Mouse (Mus musculus) spleen, postnatal 4 days (tissue): ENCODE results near the gene Mmd2.
A peak's percentile ranks its signal among the peaks of the same experiment; 100 is the strongest.

ENCODE experiments used
- DNase-seq, 2 experiments: peaks; one replicate each; pipeline ENCODE4 v3.0.0; 2022; ENCODE audit warnings: low spot score in 2 of 2

The Mmd2 gene

DNA sequence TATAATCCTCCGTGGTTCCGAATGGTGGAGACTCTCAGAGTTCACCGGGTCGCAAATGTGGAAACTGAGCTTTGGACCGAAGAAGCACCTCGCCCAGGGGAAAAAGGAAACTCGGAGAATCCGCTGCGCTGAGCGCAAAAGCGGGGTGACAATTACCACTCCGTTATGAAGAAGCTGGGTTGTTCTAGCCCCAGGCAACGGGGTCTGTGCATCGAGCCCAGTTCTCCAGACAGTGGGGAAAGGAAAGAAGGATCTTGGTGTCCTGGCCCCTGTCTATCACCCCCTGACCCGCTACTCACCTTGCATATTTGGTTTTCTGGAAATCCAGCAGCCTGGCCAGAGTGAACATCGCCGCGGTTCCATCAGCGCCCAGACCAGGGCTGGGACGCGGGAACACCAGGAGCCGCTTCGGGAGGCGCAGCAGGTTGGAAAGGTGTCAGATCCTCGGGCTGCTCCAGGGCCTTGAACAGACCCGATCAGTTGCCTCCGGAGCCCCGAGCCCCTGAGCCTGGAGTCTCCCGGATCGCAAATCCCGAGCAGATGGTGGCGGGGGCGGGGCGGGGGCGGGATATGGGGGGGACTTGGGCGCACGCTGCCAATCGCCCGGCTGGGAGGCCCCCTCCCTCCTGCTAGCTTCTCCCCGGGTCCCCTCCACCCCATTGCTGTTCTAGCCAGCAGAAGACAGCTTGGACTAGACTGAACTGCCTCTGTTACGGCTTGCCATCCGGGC lies at the start of gene Mmd2:
Gene Mmd2, minus strand, starts transcription at position 542 of the 730 bp plus-strand sequence.
- no peak for DNase-seq

DNA sequence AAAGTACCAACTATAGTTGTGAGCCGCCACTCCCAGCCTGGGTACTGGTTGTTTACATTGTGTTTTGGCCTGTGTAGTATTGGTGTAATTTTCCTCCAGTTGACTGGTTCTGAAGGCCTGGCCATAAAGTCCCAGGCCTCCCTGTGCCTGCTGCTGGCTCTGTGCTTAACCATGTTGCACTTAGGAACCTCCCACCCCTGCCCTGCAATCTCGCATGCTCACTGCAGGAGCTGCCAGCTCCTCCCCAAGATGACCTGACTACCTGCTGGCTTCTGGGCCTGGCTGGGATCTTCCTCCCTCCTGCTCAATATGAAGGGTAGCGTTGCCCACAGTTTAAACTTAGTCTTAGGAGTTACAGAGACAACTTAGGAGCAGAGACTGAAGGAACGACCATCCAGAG lies 43.7 kb upstream of the Mmd2 start:
- no peak for DNase-seq

DNA sequence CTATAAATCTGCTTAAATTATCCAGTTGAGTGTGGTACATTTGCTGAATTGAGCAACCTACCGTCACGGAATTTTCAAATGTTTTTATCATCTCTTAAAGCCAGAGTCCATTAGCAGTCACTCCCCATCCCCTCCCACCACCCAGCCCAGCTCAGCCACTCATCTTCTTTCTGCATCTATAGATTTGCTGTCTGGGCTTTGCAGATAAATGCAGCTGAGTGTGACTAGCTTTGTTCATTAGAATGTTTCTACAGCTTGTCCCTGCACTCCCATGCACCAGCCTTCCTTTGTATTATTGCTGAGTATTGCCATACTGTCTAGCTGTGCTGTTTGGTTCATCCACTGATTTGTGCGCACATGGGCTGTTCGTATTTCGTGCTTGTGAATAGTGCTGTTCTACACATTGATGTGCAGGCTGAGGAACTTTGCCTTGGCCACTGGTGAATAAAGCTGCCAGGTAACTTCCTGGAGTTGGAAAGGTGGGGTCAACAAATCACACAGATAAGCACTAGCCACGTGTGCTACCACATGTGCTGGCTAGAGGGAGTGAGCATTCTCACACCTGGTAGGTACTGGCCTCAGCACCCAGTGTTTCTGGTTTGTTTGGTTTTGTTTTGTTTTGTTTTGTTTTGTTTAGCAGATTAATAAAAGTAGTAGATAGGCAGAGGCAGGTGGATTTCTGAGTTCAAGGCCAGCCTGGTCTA lies 42.3 kb upstream of the Mmd2 start:
- peak in 1 of 2 experiments; percentile 51 for DNase-seq

DNA sequence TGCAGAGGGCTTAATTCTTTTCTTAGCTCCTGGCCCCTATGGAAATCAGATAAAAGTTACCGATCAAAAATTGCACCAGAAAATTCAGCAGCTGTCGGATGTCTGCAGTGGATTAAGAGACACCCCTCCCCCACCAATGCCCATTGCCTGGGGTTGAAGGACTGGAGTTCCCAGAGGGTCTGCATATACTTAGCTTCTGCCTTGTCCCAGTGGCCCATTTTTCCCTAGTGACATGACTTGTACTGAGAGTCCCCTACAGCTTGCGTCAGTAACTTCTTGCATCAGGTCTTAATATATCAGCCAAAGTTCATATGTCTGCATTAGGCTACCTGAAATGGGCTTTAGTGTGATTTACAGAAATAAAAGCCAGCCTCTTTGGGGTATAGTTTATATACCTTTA lies 41.8 kb upstream of the Mmd2 start:
- DNase-seq, result no peak

DNA sequence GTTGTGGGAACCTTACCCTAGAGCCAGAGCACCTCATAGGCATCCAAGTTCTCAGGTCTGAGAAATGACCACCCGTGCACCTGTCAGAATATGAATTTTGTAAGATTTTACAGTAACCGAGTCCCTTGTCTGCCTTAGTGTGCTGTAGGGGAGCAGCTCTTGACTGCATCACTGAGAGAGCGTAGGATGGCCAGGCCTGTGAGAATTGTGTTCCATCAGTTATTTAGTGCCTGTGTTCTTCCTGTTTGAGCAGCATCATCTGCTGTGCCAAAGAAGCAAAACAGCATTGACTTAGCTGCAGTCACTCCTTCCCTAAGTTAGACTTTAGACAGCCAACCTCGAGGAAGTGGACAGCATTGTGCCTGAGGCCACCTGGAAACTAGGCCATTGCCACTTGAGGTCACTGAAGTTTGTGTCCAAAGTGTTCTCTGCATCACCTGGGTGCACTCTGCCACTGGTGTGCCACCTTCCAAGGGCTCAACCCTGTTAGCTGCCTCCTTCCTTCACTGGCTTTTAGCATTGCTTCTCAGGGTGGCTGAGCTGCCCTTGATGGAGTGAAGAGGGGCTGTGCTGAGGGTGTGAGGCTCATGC lies 41.0 kb upstream of the Mmd2 start:
- no peak for DNase-seq

DNA sequence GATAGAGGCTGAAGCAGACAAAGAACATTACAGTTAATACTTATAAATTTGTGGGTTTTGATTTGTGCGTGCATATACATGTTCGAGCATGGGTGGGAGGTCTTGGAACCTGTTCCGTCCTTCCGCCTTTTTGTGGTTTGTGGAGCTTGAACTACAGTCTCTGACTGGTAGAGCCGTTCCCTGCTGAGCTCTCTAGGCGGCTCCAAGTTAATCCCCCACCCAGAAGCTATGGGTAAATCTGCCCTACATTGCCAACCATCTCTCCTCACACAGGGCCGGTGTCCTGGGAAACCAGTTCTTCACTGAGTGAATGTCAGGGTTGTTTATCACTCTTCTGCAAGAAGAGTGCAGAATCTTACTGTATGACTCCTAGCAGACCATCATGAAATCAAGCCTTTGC lies 39.6 kb upstream of the Mmd2 start:
- no peak for DNase-seq

DNA sequence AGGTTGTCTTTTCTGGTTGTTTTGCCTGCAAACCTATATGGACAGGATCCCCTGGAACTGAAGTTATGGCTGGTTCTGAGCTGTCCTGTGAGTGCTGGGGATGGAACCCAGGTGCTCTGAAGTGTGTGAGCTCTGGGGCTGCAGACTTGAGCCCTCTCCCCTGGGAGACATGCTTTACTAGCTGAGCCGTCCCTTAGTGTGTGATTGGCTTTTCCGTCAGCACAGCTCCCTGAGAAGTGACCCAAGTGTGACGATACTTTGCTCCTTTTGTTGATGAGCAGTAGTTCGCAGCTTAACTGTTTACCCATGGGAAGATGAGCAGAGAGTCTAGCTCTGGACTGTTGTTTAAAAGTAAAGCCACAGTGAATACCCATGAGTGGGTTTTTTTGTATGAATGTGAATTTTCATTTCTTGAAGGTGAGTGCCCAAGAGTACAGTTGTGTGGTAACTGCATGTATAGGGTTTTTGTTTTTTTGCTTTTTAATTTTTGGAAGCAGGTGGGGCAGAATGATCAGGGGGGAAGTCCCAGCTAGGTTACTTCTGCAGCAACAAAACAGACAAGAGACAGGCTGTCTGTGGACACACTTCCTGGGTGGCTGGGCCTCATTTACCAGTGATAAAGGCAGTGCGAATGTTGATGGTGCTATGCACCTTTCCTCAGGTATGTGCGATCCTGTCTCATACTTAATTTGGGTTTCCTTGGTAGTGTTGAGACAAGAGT lies 32.9 kb upstream of the Mmd2 start:
- no peak for DNase-seq

DNA sequence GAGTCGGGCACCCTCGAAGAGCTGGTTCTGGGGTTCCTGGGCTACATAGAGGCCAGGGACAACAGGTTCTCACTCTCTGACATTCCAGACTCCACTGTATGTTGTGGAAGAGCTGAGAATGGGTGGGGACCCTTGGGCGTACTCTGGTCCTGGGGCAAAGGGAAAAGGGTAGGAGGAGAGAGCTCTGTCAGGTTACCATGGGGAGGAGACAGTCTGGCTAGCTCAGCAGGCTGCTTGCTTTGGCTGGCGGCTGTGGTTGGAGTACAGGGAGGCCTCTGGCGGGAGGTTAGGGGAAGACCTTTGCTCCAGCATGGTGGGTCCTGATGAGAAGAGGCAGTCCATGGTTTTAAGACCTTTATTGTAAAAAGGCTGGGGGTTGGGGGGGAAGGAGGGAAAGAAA lies 31.5 kb upstream of the Mmd2 start:
- DNase-seq, result no peak

DNA sequence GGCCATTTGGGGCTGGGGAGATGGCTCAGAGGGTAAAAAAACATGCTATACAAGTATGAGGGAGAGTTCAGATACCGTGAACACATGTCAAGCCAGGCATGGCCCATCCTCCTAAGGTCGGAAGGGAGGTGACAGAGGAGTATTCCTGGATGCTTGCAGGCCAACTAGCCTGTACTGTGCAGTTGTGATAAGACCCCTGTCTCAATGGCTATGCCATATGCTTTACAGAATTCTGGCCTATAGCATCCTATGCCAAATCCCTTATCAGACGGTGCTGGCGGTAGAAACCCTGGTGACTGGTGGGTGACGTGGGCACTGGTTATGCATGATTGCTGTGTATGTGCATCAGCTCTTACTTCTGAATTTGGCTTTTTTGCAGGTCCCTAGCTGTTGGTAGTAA lies 29.2 kb upstream of the Mmd2 start:
- DNase-seq, result peak in 1 of 2 experiments; percentile 36

DNA sequence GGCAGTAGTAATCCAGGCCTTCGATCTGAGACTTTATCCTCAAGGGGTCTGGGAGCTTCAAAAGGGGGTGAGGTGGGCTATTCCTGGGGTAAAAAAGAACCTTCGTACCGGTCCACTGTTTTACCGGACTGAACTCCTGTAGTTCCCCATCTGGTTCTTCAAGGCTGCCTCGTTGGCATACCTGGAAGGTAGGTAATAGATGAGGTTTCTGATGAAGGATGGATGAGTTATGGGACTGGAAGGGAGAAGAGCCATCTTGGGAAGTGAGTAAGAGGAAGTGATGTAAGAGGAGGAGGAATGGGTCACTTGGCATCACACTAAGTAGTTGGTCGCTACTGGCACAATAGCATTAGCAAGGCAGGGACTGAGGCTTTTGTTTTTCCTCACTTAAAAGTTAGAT lies 21.6 kb upstream of the Mmd2 start:
- no peak for DNase-seq

DNA sequence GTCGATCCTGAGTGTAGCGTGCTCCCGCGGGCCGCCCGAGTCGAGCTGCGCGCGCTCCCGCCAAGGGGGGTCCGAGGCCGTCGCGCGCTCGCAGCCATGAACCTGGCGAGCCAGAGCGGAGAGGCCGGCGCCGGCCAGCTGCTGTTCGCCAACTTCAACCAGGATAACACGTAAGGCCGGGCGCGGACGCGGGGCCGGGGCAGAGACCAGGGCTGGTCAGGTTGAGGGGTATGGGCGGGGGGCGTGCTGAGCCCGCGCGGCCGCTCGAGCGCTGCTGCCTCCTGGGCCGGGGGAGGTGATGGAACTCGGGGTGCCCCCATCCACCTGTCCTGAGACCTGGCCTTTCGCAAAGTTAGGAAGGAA lies 21.0 kb upstream of the Mmd2 start:
- DNase-seq, result no peak

DNA sequence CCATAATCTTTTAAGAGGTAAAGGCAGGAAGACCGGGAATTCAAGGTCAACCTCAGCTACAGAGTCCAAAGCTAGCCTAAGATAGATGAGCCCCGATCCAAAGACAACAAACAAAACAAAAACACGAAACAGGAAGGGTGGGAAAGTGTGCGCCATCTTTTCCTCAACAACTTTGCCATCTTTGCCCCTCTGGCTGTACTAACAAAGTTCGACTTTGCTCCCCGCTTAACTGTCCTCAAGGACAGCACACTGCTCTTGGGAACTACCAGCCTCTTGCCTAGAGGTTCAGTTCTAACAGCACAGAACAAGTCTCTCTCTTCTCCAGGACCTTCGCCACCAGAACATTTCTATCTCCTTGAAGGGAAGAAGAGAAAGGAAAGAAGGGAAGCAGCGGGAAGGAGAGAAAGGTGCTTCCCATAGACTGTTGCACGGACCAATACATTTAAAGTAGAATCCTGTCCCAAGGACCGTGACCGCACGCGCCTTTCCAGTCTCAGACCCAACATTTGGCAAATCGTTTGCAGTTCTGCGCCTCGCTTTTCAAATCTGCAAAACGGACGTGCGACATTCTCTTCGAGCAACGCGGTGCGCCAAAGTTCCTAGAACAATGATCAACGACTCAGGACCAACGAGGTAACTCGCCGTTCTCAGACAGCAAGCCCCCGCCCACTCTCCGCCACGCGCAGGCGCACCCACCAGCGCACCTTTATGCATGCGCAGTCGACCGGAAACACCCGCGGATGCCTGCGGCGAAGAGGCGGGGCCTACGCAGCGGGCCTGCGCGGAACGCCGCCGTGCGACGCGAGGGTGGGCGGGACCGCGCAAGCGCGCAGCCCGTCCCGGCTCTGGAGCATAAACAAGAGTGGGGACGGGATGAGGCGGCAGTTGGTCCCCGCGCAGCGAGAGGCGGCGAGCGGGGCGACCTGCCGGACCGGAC lies 20.4 kb upstream of the Mmd2 start:
- peak; percentile 97 to 98 for DNase-seq

DNA sequence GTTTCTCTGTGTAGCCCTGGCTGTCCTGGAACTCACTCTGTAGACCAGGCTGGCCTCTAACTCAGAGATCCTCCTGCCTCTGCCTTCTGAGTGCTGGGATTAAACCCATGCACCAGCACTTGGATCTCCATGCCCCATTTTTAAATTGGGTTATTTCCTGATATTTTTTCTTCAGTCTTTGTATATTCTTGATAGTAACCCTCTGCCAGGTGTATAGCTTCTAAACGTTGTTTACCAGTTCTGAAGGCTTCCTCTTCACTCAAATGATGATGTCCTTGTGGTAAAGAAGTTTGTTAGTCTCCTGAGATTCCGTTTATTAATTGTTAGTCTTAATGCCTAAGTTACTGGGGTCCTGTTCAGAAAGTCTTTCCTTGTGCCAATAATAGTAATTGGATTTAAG lies 18.8 kb upstream of the Mmd2 start, which contains the start of gene Wipi2:
Gene Wipi2, plus strand, starts transcription at position 301 of the 400 bp plus-strand sequence.
- no peak for DNase-seq

DNA sequence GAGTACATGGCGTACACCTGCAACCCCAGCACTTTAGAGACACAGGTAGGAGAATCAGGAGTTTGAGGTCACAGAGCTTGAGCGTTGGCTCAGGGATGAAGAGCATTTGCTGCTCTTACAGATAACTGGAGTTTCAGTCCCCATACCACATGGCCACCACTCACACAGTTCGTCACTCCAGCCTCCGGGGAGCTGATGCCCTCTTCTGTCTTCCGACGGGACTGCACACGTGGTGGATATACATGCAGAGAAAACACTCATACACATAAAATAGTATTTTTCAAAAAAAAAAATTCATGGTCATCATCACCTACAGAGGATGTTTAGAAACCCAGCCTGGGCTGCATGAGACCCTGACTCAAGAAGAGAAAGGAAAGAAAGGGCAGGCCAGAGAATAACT lies 14.5 kb upstream of the Mmd2 start:
- DNase-seq, result no peak

DNA sequence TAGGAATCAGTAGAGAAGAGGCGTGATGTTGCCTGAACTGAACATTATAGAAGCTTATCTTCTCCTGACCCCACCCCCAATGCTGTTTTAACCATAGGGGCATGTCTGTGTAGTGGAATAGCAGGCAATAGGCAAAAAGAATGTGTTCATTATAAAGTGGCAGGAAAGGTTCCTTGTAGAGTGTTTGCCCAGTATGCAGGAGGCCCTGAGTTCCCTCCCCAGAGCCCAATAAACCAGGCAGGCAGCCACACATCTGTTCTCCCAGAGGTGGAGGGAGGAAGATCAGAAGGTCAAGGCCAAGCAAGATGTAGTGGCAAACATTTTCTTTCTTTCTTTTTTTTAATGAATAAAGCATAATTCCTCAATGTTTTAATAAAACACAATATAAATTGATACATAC lies 13.5 kb upstream of the Mmd2 start:
- DNase-seq, result no peak

DNA sequence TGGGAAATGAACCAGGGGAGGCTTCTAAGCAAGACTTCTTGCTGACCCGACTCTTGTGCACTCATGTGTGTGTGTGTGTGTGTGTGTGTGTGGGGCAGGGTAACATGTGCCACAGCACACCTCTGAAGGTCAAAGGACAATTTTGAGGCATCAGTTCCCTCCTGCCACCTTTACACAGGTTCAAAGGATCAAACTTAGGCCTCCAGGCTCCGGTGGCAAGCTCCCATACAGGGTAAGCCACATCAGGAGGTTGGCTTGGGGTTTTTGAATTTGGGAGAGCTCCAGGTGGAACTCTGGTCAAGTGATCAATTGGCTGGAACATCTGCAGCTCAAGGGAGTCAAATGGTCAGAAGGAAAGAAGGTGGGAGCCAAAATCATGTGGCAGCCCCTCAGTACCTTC lies 12.8 kb upstream of the Mmd2 start:
- DNase-seq, result no peak

DNA sequence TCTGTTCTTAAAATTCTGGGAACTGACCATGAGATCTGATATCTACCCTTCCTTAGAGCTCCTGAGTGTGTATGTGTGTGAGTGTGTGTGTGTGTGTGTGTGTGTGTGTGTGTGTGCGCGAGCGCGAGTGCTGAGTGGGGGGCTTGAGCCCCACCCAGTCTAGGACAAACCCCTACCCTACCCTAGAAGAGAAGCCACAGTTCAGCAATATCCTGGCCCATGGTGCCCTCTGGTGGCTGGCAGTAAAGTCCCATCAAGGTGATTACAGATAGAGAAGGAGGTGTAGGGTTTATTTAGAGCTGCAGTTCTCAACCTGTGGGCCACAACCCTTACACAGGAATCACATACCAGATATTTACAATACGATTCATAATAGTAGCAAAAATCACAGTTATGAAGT lies 11.3 kb upstream of the Mmd2 start:
- DNase-seq, result no peak

DNA sequence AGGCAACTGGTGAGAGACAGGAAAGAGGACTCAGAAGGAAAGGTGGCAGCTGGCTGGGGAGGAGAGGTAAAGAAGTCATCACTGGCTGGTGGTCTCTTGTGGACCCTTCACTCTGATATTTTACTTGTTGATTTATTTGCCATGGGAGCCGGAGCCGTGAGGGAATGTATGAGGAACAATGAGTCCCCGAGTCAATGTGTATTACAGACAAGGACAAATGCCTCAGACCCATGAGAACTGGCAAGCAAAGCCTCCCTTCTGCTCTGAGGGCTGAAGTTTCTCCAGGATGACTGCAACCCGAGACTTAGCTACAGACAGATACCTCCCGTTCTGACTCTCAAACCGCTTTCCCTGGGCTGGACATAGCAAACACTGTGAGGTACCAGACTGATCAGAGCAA lies 7.7 kb upstream of the Mmd2 start:
- DNase-seq, result no peak

DNA sequence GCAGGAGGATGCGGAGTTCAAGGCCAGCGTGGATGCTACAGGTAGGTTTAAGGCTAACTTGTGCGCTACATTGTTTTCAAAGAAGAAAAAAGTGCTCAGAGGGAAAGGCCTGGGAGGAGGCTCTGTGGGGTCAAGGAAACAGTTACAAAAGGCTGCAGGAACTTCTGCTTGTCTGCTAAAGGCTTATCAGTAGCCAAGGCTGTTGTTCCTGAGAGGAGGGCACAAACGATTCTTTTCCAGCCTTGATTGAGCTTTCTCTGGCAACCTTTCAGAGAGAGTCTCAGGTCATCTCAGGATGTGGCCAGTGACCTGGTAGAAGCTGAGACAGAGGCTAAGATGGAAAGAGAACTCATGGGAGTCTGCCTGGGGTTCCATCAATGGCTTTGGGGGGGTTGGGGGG lies 7.0 kb upstream of the Mmd2 start:
- DNase-seq, result no peak

DNA sequence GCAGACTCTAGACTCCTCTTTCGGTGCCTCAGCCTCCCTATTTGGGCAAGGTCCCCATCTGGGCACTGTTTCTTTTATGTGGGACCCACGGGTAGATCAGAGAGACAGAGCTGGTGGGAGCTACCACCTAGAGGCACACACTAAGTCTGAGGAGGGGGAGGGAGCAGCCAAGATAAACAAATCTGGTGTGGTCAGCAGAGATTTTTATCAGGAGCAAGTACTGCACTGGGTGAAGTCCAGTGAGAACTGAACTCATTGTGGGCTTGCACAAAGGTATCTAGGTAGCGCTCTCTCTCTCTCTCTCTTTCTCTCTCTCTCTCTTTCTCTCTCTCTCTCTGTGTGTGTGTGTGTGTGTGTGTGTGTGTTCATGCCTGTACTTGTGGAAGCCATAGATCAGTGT lies 5.9 kb upstream of the Mmd2 start:
- DNase-seq, result no peak

DNA sequence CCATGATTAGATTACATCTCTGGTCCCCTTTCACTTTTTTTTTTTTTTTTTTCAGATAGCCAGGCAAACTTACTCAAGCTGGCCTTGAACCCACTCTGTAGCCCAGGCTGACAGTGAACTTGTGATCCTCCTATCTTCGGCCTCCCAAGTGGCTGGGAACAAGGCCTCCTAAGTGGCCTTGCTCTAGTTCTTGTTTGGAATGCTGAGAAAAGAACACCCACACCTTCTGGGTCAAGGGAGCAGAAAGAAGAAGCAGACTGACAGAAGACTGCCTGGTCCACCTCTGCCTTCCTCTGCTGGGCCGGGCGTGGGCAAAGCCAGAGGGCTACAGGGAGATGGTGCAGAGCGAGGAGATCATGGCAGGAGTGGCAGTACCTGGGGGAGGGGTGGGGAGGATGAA lies 1.8 kb upstream of the Mmd2 start:
- DNase-seq, result no peak

DNA sequence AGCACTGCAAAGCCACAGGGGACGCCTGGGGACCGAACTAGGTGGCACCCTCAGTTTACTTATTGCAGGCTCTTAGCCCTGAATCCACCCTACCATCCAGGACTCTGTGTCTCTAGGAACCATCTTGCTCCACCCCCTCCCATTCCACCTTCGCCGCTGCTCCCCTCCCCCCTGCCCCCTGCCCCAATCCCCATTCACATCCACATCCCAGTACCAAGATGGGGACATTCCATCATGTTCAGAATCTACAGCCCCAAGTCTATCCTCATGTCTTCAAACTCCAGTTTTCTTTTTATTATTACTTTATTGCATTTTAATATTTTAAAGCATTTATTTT lies 357 bp upstream of the Mmd2 start:
- DNase-seq, result no peak
